Mouse (Mus musculus) 416B (cell line): Measurements from ENCODE around the gene Frs2.

Source experiments
- DNase-seq: peaks from one replicate; pipeline ENCODE4 v3.0.0; 2011; ENCODE audit warnings: low read depth

Gene Frs2

GRCm38 (mm10) chr10:117148361-117149003 is at the start of gene Frs2:
TSS of gene Frs2 (minus strand) at chr10:117148534.
- peak; percentile 93 for DNase-seq

DNA sequence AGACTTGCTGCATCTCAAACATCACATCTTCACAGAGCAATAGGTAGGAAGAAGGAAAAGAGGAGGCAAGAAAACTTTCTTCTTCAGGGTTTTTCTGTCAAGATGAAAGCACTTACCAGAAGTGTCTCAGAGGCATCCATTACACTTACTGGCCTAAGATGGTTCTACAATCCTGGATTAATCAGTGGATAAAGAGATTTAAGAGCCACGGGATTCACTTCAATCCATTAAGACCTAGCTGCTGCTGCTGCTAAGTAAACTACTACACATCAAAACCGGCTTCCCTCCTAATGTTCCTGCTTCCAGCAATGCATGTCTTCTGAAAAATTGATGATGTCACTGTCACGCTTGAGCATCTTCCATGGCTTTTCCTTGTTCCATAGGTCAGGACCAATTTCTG is 48.4 kb upstream of the Frs2 start:
- DNase-seq, result no peak

GRCm38 (mm10) chr10:117195748-117196147 is 47.4 kb upstream of the Frs2 start:
- DNase-seq, result no peak

DNA sequence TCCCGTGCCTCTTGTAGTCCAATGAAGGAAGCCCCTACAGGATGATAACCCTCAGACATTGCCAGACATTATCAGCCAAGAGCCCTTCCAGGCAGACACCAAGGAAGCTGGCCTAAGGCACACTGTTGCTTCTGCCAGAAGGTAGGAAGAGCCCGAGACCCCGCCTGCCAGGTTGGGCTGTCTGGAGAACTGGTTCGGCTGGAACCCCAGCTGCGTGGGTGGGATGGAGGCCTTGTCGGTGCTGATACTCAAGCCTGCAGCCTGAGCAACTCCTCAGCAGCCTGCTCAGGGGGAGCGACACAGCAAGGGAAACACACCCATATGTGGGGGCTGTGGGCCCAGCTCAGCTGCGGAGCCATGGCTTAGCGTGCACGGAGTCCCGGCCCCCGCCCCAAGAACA is 46.7 kb upstream of the Frs2 start:
- DNase-seq, result no peak

DNA sequence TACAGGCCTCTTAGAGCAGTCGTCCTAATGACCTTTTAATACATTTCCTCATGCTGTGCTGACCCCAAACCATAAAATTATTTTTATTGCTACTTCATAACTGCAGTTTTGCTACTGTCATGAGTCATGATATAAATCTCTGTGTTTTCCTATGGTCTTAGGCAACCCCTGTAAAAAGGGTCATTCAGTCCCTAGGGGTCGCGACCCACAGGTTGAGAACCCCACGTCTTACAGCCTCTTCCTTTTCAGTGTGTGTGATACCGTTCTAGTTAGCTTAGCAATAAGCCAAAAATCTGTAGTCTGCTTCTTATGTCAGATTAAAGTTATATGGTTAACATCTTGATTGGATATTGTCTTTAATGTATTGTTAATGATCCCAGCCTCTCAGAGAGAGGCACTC is 45.0 kb upstream of the Frs2 start:
- no peak for DNase-seq

- no peak for DNase-seq
Observed at GRCm38 (mm10) chr10:117185399-117186089, 37.2 kb upstream of the Frs2 start.

DNA sequence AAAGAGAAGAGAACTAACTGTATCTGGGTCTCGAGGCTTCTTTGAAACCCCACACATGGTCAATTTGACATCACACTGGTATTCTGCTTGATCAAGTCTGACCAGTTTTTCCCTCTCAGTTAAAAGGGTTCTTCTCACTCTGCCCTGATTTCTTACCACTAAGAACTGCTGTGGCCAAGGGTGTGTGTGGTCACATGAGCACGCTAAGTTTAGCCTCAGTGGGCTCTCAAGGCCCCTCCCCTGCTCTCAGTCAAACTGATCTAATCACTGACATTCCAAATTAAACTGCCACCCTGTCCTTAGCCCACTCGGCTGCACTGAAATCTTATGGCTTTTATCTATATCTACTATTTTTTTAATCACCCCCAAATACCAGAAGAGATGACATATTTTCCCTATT is 32.8 kb upstream of the Frs2 start:
- no peak for DNase-seq

DNA sequence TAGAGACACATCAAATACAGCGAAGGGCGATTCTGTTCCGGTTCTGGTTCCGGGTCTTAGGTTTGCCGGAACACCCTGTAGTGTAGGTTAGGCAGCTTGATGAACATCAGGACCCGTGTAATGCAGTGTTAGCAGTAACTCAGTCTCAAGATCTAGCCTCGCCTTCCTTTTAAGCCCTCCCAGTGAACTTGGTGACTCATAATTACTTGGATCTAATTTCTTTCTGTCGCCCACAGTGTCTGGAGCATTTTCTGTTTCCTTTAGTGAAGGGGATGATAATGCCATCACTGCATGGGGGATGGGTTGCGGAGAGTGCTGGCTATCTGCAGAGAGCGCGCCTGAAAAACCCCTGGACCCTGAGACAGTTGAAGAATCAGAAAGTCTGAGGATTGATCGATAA is 26.3 kb upstream of the Frs2 start:
- DNase-seq, result peak; percentile 60

DNA sequence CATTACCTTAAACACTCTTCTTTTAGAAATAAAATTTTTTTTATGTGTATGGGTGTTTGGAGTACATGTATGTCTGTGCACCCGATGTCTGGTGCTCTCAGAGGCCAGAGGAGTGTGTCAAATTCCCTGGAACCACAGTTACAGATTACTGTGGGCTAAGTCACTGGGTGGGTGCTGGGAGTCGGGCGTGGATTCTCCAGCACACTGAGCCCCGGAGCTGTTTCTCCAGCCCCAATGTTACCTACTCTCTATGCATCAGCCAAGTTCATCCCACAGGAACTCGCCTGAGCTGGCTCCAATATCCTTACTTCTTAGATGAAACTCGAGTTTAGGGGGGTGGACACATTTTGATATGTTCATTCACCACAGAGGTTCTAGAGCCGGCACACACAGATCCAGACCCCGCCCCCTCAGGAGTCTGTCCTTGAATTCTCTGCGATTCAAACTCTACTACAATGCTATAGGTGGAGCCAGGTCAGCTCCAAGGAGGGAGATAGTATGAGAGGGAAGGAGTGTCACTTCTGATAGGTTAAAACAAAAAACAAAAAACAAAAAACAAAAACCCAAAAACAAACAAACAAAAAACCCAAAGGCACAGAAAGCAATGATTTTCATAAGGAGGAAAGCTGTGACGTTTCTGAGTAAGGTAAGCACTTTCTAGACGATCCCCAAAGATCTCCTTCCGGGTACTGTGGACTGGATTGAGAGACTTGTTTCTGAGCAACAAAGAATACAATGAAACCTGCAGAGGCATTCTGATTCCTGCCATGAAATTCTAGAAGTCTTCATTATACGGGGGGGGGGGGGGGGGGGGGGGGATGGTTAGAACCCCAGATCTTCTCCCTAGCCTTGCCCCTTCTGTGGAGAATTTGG is 25.5 kb upstream of the Frs2 start:
- peak; percentile 23 for DNase-seq

GRCm38 (mm10) chr10:117173111-117173510 is 24.8 kb upstream of the Frs2 start:
- no peak for DNase-seq

- no peak for DNase-seq
Observed at GRCm38 (mm10) chr10:117172069-117172468, 23.7 kb upstream of the Frs2 start.

- no peak for DNase-seq
Observed at GRCm38 (mm10) chr10:117166785-117167425, 18.6 kb upstream of the Frs2 start.

DNA sequence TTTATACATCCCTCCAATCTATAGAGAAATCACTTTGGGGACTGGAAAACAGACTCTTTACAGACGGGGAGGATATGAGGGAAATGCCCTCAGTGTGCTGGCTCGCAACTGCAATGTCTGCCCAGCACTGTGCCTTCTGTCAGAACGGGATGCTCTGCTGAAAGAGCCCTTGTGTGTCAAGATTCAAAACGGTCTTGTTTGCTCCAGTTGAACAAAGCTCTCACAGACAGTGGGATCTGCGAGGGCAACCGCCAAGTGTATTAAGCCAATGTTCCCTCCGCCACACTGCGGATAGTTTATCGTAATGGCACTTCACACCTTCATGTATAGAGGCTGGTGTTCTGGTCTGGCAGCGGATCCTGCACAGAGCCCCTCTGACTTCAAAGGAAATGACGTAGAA is 14.3 kb upstream of the Frs2 start:
- DNase-seq, result no peak

DNA sequence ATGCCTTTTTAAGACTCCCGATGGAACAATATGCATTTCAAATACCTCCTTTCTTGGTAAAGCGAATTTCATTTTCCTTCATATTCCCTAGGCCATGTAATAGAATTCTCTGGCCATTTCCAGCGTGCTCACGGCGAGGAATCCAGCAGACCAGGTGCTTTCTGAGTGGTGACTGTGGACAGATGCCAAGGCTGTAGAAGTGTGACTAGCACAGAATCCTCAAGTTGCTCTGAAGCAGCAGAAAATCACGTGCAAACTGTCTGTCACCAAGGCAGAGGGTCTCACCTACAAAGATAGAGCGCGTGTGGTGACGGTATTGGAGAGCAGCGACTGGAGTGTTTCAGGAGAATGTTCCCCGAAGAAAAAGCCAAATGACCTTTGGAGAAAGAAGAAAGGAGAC is 11.8 kb upstream of the Frs2 start:
- DNase-seq, result no peak

DNA sequence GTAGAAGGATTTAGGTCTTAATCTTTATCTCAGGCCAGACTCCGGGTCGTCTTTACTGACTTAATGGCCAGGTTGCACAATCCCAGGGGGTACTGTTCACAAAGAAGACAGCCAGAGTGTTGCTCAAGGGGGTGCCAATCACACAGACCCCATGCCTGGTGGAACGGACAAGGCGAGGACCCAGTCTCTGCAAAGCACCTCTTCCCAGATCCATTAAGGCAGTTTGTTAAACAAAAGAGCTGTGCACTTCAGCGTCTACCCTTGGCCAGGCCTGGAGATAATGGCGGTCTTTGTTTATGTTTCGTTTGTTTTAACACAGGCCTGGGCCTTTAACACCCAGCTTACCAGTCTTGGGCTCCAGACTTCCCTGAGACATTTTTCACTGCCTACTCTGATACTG is 3.9 kb upstream of the Frs2 start:
- DNase-seq, result no peak

- no peak for DNase-seq
Observed at GRCm38 (mm10) chr10:117151676-117152075, 3.3 kb upstream of the Frs2 start.

GRCm38 (mm10) chr10:117151241-117151640 is 2.9 kb upstream of the Frs2 start:
- no peak for DNase-seq

- no peak for DNase-seq
Observed at GRCm38 (mm10) chr10:117150764-117151163, 2.4 kb upstream of the Frs2 start.

GRCm38 (mm10) chr10:117149942-117150617 is 1.7 kb upstream of the Frs2 start:
- peak; percentile 27 for DNase-seq

GRCm38 (mm10) chr10:117149241-117149640 is 907 bp upstream of the Frs2 start:
- peak; percentile 20 for DNase-seq

GRCm38 (mm10) chr10:117147463-117148360 is 622 bp downstream of the Frs2 start:
- peak; percentile 20 for DNase-seq
